Mouse (Mus musculus): Measurements from ENCODE around the gene Fam155a. TPM values are rescaled to one million over a fixed set of nuclear protein-coding genes. Genes with fewer than 3 reads are reported as not detected.

Fam155a gene
- under 1 TPM in 1 of 2 experiments, not detected in 1; 0.53 TPM for polyA plus RNA-seq (2017; shearing (Covaris generic))

GRCm38 (mm10) chr8:9770999-9771605, at the start of gene Fam155a:
TSS of gene Fam155a (minus strand) at chr8:9771161.

Other genes with a start within 250 kb of the Fam155a start
- not detected for gene Gm10217, start 93.1 kb upstream of the Fam155a start, polyA plus RNA-seq (2017; shearing (Covaris generic))
- gene Lig4, start 206.5 kb upstream of the Fam155a start, polyA plus RNA-seq (2017; shearing (Covaris generic)) = 1 to 10 TPM; 3.1 to 4.7 TPM
- 10 to 100 TPM; 15.8 to 17.7 TPM for gene Abhd13, start 206.5 kb upstream of the Fam155a start, polyA plus RNA-seq (2017; shearing (Covaris generic))
- gene Tnfsf13b, start 235.3 kb upstream of the Fam155a start, polyA plus RNA-seq (2017; shearing (Covaris generic)) = 10 to 100 TPM in 1 of 2 experiments, 1 to 10 TPM in 1; 1.2 to 18.2 TPM